In genomic region chr4:33795461-33795860, GRCm38 (mm10) we compare ENCODE assay signal across 32 mouse cellular contexts.
A peak's percentile ranks its signal among the peaks of the same experiment; 100 is the strongest.
DNase-seq lines count a peak whose midpoint lies in the region; ATAC-seq and TF ChIP-seq lines count a peak whose summit lies in the region.
"Had no signal": no experiment of that assay in that cellular context is flagged by ENCODE, and none has a peak within 500 bp of the region (broad histone marks: within the 10 kb centered on the region; RNA-seq: fewer than 3 reads in every experiment).

No protein-coding gene starts in this region.

- TF ChIP-seq CTCF in CH12.LX (conservative IDR thresholded peaks at IDR 0.05 in 1 of 2, IDR thresholded peaks at IDR 0.05 in 1 of 2; ENCODE audit: low read depth in 2 of 2, low read length in 2 of 2) = no peak

- no peaks in the 10 kb centered on the region for H3K4me1 ChIP-seq in CH12.LX (ENCODE audit: control insufficient read depth in 1 of 2, insufficient read depth in 2 of 2)
- peaks cover 9% of the 10 kb centered on the region; the same call in 1 of the 2 replicates for H3K4me1 ChIP-seq in forebrain, embryonic 16.5 days (replicated peaks; ENCODE audit: control insufficient read depth, insufficient read depth, low read length)
- peaks cover 11% of the 10 kb centered on the region; the same call in 1 of the 2 replicates for H3K4me1 ChIP-seq in hindbrain, embryonic 13.5 days (replicated peaks)
- H3K4me1 ChIP-seq: heart, embryonic 10.5 days; heart, embryonic 15.5 days; hindbrain, embryonic 12.5 days; midbrain, embryonic 10.5 days had no signal

- no peak overlapping the region for H3K27ac ChIP-seq in CH12.LX (ENCODE audit: insufficient read depth, low read depth)
- no peak overlapping the region for H3K27ac ChIP-seq in forebrain, embryonic 16.5 days (ENCODE audit: low read length)
- H3K27ac ChIP-seq in hindbrain, embryonic 13.5 days = no peak overlapping the region
- H3K27ac ChIP-seq: heart, embryonic 10.5 days; heart, embryonic 15.5 days; hindbrain, embryonic 12.5 days; left cerebral cortex, adult 2 months; liver, embryonic 14.5 days; midbrain, embryonic 10.5 days; midbrain, embryonic 15.5 days; neural tube, embryonic 15.5 days had no signal

- H3K9me3 ChIP-seq in CH12.LX (replicated peaks; ENCODE audit: low read length) = no peaks in the 10 kb centered on the region
- no peaks in the 10 kb centered on the region for H3K9me3 ChIP-seq in forebrain, embryonic 16.5 days (ENCODE audit: control insufficient read depth, low read length)
- H3K9me3 ChIP-seq in hindbrain, embryonic 13.5 days = no peaks in the 10 kb centered on the region
- H3K9me3 ChIP-seq: heart, embryonic 10.5 days; heart, embryonic 15.5 days; hindbrain, embryonic 12.5 days; midbrain, embryonic 10.5 days; midbrain, embryonic 15.5 days; neural tube, embryonic 15.5 days had no signal

- no peak overlapping the region for H3K4me3 ChIP-seq in CH12.LX (replicated peaks in 1 of 3; ENCODE audit: low read depth in 2 of 3, low read length in 2 of 3, poor library complexity in 1 of 3)
- H3K4me3 ChIP-seq in forebrain, embryonic 16.5 days (replicated peaks; ENCODE audit: low read length) = no peak overlapping the region
- no peak overlapping the region for H3K4me3 ChIP-seq in hindbrain, embryonic 13.5 days
- H3K4me3 ChIP-seq: heart, embryonic 10.5 days; heart, embryonic 15.5 days; hindbrain, embryonic 12.5 days; left cerebral cortex, adult 2 months; midbrain, embryonic 10.5 days; midbrain, embryonic 15.5 days; neural tube, embryonic 15.5 days had no signal

- no peak overlapping the region for H3K4me2 ChIP-seq in CH12.LX (ENCODE audit: insufficient read depth, low read depth, poor library complexity, severe bottlenecking)
- no peak overlapping the region for H3K4me2 ChIP-seq in forebrain, embryonic 16.5 days (ENCODE audit: low read length)
- H3K4me2 ChIP-seq in hindbrain, embryonic 13.5 days = no peak overlapping the region
- H3K4me2 ChIP-seq: heart, embryonic 15.5 days; hindbrain, embryonic 12.5 days; midbrain, embryonic 15.5 days; neural tube, embryonic 15.5 days had no signal

- WGBS in forebrain, embryonic 16.5 days = 96% methylated on average over 3 of the region's 3 CpGs
- 94% methylated on average over 3 of the region's 3 CpGs for WGBS in hindbrain, embryonic 13.5 days

- intact Hi-C loops in left cerebral cortex, postnatal 4 days (cut with DNase I) = no loop called here
- intact Hi-C loops in left cerebral cortex, postnatal 25 days (cut with DNase I) = loop anchor here (5.0 to 10.0 kb wide), 3 partner anchors 97 to 273 kb away; partner anchors contain the start of gene Cnr1

- no peak for TF ChIP-seq RAD21 in CH12.LX (IDR thresholded peaks at IDR 0.05; ENCODE audit: low read depth, low read length)

- H3K79me2 ChIP-seq in CH12.LX (replicated peaks; ENCODE audit: control insufficient read depth, extremely low read depth, insufficient read depth, poor library complexity, severe bottlenecking) = no peaks in the 10 kb centered on the region

- no peaks in the 10 kb centered on the region for H3K36me3 ChIP-seq in CH12.LX (replicated peaks in 1 of 2; ENCODE audit: control insufficient read depth in 1 of 2, insufficient read depth in 1 of 2, low read length in 1 of 2)
- no peaks in the 10 kb centered on the region for H3K36me3 ChIP-seq in forebrain, embryonic 16.5 days (ENCODE audit: control insufficient read depth, insufficient read depth)
- H3K36me3 ChIP-seq in hindbrain, embryonic 13.5 days = no peaks in the 10 kb centered on the region
- H3K36me3 ChIP-seq: heart, embryonic 10.5 days; heart, embryonic 15.5 days; hindbrain, embryonic 12.5 days; midbrain, embryonic 10.5 days; midbrain, embryonic 15.5 days; neural tube, embryonic 15.5 days had no signal

- no peak for TF ChIP-seq EP300 in CH12.LX (IDR thresholded peaks at IDR 0.05; ENCODE audit: low read length)

- no peak for DNase-seq in frontal cortex, postnatal 10 days (ENCODE audit: low spot score in 2 of 2)
- peak; percentile 32 to 53 for DNase-seq in left cerebral cortex, adult 18-20 months (ENCODE audit: low spot score in 2 of 2)
- no peak for DNase-seq in left cerebral cortex, postnatal 4 days
- peak; percentile 12 for DNase-seq in CH12.LX (ENCODE audit: extremely low read depth)
- DNase-seq in left cerebral cortex, postnatal 25 days (ENCODE audit: low spot score in 2 of 2) = peak; percentile 26 to 87
- DNase-seq: adrenal gland, adult 2 months; adrenal gland, postnatal 36 days; cerebellum, postnatal 25 days; gastrocnemius, postnatal 14 days; kidney, postnatal 14 days; layer of hippocampus, adult 9-11 months; liver; lung, adult 2 months; lung, postnatal 10 days; retina, postnatal 1 day; spleen, adult 18-20 months; thymus, adult 2 months; thymus, postnatal 36 days had no signal

- TF ChIP-seq POLR2A in CH12.LX (IDR thresholded peaks at IDR 0.05; ENCODE audit: low read depth, low read length) = no peak

- no peaks in the 10 kb centered on the region for H3K27me3 ChIP-seq in CH12.LX (replicated peaks)
- no peaks in the 10 kb centered on the region for H3K27me3 ChIP-seq in forebrain, embryonic 16.5 days (replicated peaks; ENCODE audit: control insufficient read depth, insufficient read depth, low read length)
- no peaks in the 10 kb centered on the region for H3K27me3 ChIP-seq in hindbrain, embryonic 13.5 days
- H3K27me3 ChIP-seq: heart, embryonic 15.5 days; hindbrain, embryonic 12.5 days; midbrain, embryonic 15.5 days; neural tube, embryonic 15.5 days had no signal

- no peak overlapping the region for H3K9ac ChIP-seq in CH12.LX (ENCODE audit: insufficient read depth, low read depth)
- no peak overlapping the region for H3K9ac ChIP-seq in forebrain, embryonic 16.5 days (replicated peaks; ENCODE audit: low read depth, low read length)
- no peak overlapping the region for H3K9ac ChIP-seq in hindbrain, embryonic 13.5 days
- H3K9ac ChIP-seq: heart, embryonic 15.5 days; hindbrain, embryonic 12.5 days; liver, embryonic 14.5 days; midbrain, embryonic 15.5 days; neural tube, embryonic 15.5 days had no signal

- dilution Hi-C loops in CH12.LX (cut with MboI; ENCODE audit: extremely low pct_ligation_motif_present, extremely low pct_unique_long_range_greater_than_20kb, low sequenced_read_pairs) = no loop called here

- in situ Hi-C loops in CH12.LX (cut with MboI; ENCODE audit: low pct_ligation_motif_present, low pct_unique_long_range_greater_than_20kb, low sequenced_read_pairs) = no loop called here

- ATAC-seq in frontal cortex, adult (ENCODE audit: low TSS enrichment) = peak; percentile 82
- ATAC-seq in forebrain, embryonic 16.5 days = no peak
- no peak for ATAC-seq in hindbrain, embryonic 13.5 days (ENCODE audit: low FRiP score)
- ATAC-seq: activated CD4-positive, CD25-positive, alpha-beta regulatory T cell, adult 4 months; CD4-positive, CD25-positive, alpha-beta regulatory T cell, adult 4 months; intestine, postnatal 0 days; midbrain, embryonic 15.5 days had no signal

TF ChIP-seq in CH12.LX, 34 proteins besides CTCF, POLR2A, EP300 and RAD21:
- TF ChIP-seq JUND (conservative IDR thresholded peaks at IDR 0.05; ENCODE audit: low read depth, low read length) (no peak), JUN (IDR thresholded peaks at IDR 0.05; ENCODE audit: insufficient read depth, low read depth, low read length) (peak; percentile 12; the same call in 1 of the 2 replicates), BHLHE40 (IDR thresholded peaks at IDR 0.05; ENCODE audit: low read depth, low read length) (0 out of 2 replicates have a peak, but pooled peaks have one; percentile 30), CHD1 (IDR thresholded peaks at IDR 0.05; ENCODE audit: low read depth, low read length) (no peak), ZKSCAN1 (IDR thresholded peaks at IDR 0.05; ENCODE audit: borderline replicate concordance, low read depth, low read length) (no peak)
TF ChIP-seq in CH12.LX: peak in this region for 2.

Comparison
In these comparisons a context has a peak if more than half of its experiments do, and no peak if none do; other contexts are left out.
1. DNase-seq: peak in left cerebral cortex, adult 18-20 months (2 of 2), CH12.LX (single experiment) and left cerebral cortex, postnatal 25 days (2 of 2); none in frontal cortex, postnatal 10 days (0 of 2) and left cerebral cortex, postnatal 4 days (single experiment).